Mouse (Mus musculus) thymus, adult 2 months (tissue): ENCODE results near the gene Iqsec3. TPM values are rescaled to one million over a fixed set of nuclear protein-coding genes. Genes with fewer than 3 reads are reported as not detected.
"Not testable (repeated sequence)": the region's sequence is repeated elsewhere in the genome, so short reads cannot be mapped to it uniquely, and the experiment has no call there.

Experiments
- DNase-seq: peaks from one replicate; pipeline ENCODE4 v3.0.0; 2021
- H3K27ac ChIP-seq: fragments of 200-500 bp; 2 replicates; pipeline ENCODE4 v1.5.1; 2012; ENCODE audit warnings: low read length, control low read depth; ENCODE audit not compliant: control insufficient read depth, insufficient read depth
- H3K27me3 ChIP-seq: fragments of 200-500 bp; 2 replicates; pipeline ENCODE4 v1.6.1; 2012; ENCODE audit warnings: mild to moderate bottlenecking, low read length, moderate library complexity, mixed read lengths; ENCODE audit not compliant: control insufficient read depth, insufficient read depth
- H3K36me3 ChIP-seq: fragments of 200-500 bp; 2 replicates; pipeline ENCODE4 v1.6.1; 2012; ENCODE audit warnings: mild to moderate bottlenecking, low read length, moderate library complexity; ENCODE audit not compliant: control insufficient read depth, insufficient read depth
- H3K4me1 ChIP-seq: fragments of 200-500 bp; replicated peaks from 2 replicates; pipeline ENCODE4 v1.6.1; 2012; ENCODE audit warnings: low read length; ENCODE audit not compliant: control insufficient read depth, insufficient read depth
- H3K4me3 ChIP-seq: fragments of 200-500 bp; 2 replicates; pipeline ENCODE4 v1.5.1; 2012; ENCODE audit warnings: mild to moderate bottlenecking, low read length, control low read depth, moderate library complexity; ENCODE audit not compliant: control insufficient read depth, insufficient read depth
- CTCF ChIP-seq: fragments of 200-500 bp; IDR thresholded peaks from 2 replicates; pipeline ENCODE4 v1.5.1; 2012; ENCODE audit warnings: mild to moderate bottlenecking, control low read depth, low read length, moderate library complexity, borderline replicate concordance; ENCODE audit not compliant: control insufficient read depth, poor library complexity, insufficient read depth; ENCODE audit errors: extremely low read depth
- POLR2A ChIP-seq: fragments of 200-500 bp; IDR thresholded peaks from 2 replicates; pipeline ENCODE4 v1.6.1; 2012; ENCODE audit warnings: mild to moderate bottlenecking, low read length, control low read depth, moderate library complexity; ENCODE audit not compliant: control insufficient read depth, poor library complexity, insufficient read depth; ENCODE audit errors: extremely low read depth
- WGBS: fragments of 180-500 bp; shearing (Covaris S2); methylation state at CpG from one replicate; pipeline ENCODE4 v1.1.7; 2018; 5-methylcytosine and 5-hydroxymethylcytosine counted together
- polyA plus RNA-seq: library from polyadenylated mRNA; depleted of rRNA; stranded (reverse); fragments of >200 nt; gene quantifications from 2 replicates; pipeline ENCODE4 v1.2.3, GENCODE M21; 2012

Iqsec3 gene
- polyA plus RNA-seq, 1 experiment: 0.19 TPM

DNA sequence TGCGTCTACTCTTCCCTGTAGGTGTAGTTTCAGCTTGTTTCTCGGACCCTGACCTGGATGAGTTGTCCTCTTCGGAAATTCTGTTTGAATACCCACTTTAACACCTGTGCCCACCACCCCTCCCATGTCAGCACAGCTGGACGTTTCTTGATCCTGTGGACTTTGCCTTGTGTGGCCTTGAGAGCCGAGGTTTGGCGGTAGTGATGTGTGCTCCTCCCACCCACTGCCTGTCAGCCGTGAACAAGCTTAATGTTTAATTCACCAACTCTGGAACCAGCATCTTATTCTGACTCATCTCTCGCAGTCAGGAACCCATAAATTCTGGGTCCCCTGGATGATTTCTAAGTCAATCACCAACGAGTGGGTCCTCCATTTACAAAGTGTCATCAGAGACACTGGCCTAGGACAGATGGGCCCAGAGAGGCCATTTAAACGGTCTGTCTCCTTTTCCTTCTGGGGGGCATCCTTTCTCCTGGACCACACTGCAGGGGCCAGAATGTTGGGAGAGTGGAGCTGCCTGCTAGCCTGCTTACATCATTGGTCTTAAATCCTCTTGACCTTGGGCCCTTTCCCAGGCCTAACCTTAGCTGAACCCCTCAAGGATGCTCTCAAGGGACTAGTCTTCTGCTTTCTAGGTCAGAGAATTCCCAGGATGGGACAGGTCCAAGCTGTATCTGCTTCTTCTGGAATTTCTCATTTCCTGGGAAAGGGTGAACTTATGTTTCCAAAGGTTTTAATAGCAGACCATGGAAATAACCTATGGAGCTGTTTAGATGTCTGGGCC lies 102.1 kb downstream of the Iqsec3 start:
- 91% methylated on average over 10 of the region's 10 CpGs for WGBS
- Histone ChIP-seq H3K27ac (no peak overlapping the region), H3K27me3 (no peaks in the 10 kb centered on the region), H3K4me3 (no peak overlapping the region), H3K4me1 (no peaks in the 10 kb centered on the region), H3K36me3 (no peaks in the 10 kb centered on the region)
- DNase-seq: no peak
- TF ChIP-seq CTCF (no peak), POLR2A (no peak)

DNA sequence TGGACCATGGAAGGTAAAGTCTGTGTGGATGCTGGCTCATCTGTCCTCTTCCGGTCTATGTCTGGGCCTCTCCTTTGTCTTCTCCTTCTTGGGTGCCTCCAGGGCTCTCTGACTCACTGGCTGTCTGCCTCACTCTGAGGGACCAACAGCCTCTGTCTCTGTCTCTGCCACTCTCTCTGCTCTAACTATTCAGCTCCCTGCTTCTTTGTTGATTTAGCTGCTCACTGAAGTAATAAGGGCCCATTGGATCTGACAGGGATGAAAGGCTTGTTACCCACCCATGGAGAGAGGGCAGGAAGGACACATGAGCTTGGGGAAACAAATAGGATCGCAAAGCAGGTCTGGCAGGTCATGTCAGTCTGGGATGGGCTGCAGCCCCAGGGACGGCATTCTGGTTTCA lies 106.4 kb downstream of the Iqsec3 start:
- H3K4me3 ChIP-seq: no peak overlapping the region
- H3K27me3 ChIP-seq: no peaks in the 10 kb centered on the region
- no peak overlapping the region for H3K27ac ChIP-seq
- no peaks in the 10 kb centered on the region for H3K4me1 ChIP-seq
- TF ChIP-seq CTCF: no peak
- TF ChIP-seq POLR2A: no peak
- DNase-seq: no peak
- WGBS: 90% methylated on average over 3 of the region's 3 CpGs
- H3K36me3 ChIP-seq: no peaks in the 10 kb centered on the region

DNA sequence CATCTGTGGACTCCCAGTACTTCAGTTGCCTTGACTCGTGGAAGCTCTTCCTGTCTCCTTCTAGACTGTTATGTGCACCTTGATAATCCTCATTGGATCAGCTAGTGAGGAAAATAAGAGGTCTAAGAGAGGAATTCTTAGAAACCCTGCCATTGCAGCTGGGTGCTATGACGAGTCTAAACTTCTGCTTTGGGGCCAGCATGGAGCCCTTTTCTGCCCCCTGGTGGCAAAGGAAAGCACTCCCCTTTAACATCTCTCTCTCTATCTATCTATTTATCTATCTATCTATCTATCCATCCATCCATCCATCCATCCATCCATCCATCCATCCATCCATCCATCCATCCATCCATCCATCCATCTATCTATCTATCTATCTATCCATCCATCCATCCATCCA lies 106.9 kb downstream of the Iqsec3 start:
- not testable (repeated sequence) for H3K27ac ChIP-seq, H3K27me3 ChIP-seq, H3K4me3 ChIP-seq, H3K4me1 ChIP-seq, H3K36me3 ChIP-seq
- DNase-seq: peak; percentile 23
- WGBS: 6% methylated on average over 2 of the region's 2 CpGs

DNA sequence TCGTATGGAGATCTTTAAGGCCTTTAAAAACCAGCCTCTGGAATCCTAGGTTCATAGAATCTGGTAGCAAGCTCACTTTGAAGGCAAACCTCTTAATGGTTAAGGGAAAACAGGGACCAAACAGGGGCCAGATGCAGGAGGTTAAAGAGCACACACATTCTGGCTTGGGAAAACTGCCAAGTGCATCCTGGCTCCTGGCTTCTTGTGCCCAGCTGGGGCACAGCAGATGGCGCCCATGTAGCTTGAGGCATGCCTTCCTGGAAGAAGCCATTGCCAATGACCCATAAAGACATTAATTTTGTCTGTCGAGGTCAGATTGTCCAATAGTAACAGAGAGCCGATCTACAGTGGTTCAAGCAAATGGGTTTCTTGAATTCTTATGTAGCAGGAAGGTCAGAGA lies 109.5 kb downstream of the Iqsec3 start:
- Histone ChIP-seq H3K36me3 (no peaks in the 10 kb centered on the region), H3K4me1 (no peaks in the 10 kb centered on the region), H3K27me3 (no peaks in the 10 kb centered on the region), H3K4me3 (no peak overlapping the region), H3K27ac (no peak overlapping the region)
- TF ChIP-seq CTCF (no peak), POLR2A (no peak)
- DNase-seq: no peak
- WGBS: 91% methylated on average over 4 of the region's 4 CpGs

DNA sequence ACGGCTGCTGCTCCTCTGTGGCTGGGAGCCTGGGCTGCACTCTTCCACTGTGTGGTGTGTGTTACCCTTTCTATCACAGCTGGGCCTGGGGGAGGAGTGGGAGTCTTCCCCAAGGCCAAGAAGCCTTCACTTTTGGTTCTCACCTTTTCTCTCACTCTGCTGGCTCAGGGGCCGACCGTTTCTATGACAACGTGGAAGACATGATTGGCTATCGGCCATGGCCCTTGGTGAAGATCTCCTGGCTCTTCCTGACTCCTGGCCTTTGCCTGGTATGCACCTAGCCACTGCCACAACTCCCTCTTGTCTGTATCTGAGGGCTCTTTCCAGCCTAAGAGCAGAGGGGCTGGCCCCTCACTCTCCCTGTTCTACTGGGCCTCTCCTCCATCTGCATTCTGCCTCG lies 110.4 kb downstream of the Iqsec3 start:
- Histone ChIP-seq H3K27ac (no peak overlapping the region), H3K4me3 (no peak overlapping the region), H3K27me3 (no peaks in the 10 kb centered on the region), H3K4me1 (no peaks in the 10 kb centered on the region), H3K36me3 (no peaks in the 10 kb centered on the region)
- no peak for TF ChIP-seq POLR2A
- TF ChIP-seq CTCF: no peak
- DNase-seq: no peak
- 88% methylated on average over 6 of the region's 6 CpGs for WGBS

DNA sequence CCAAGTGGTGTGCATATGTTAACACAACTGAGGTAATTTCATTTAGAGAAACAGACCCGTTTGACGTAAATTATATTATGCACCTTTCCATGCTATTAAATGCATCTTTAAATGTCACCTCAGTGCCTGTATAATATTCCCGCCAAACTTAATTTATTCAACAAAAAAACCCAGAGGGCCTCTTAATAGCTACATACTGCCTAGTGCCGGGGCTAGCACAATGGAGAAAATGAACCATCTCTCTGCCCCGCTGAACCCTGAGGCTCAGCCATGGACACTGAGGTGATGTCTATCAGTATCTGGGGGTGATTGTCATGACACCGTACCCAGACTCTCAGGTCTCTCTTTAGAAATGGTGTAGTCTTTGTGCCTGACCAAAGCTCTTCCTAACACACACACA lies 116.2 kb downstream of the Iqsec3 start:
- TF ChIP-seq POLR2A: no peak
- no peak for TF ChIP-seq CTCF
- Histone ChIP-seq H3K4me1 (no peaks in the 10 kb centered on the region), H3K27ac (no peak overlapping the region), H3K27me3 (no peaks in the 10 kb centered on the region), H3K36me3 (no peaks in the 10 kb centered on the region), H3K4me3 (no peak overlapping the region)
- DNase-seq: no peak
- WGBS: 94% methylated on average over 6 of the region's 6 CpGs

DNA sequence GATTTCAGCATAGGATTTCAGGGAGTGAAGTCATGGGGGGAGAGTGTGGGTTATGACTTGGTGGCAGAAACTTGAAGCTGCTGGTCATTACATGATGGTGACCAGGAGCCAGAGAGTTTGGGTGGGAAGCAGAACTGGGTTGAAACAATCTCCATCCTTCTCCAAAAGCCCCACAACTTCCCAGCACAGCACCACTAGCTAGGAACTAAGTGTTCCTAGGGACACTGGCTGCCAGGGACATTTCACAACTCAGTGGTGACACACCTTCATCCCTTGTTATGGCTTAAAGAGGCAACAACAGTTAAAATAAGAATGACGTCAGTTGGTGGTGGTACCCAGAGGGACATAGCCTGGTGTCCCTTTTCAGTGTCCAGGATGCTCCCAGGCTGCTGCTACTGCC lies 117.4 kb downstream of the Iqsec3 start:
- WGBS: 97% methylated on average over 1 of the region's 1 CpGs
- no peaks in the 10 kb centered on the region for H3K27me3 ChIP-seq
- TF ChIP-seq POLR2A (no peak), CTCF (no peak)

More for the DNA sequence above, 117.4 kb downstream of the Iqsec3 start:
- Histone ChIP-seq H3K4me1 (no peaks in the 10 kb centered on the region), H3K4me3 (no peak overlapping the region), H3K36me3 (no peaks in the 10 kb centered on the region), H3K27ac (no peak overlapping the region)
- no peak for DNase-seq
